Mouse (Mus musculus): Measurements from ENCODE around the gene Cxcl5. TPM values are rescaled to one million over a fixed set of nuclear protein-coding genes. Genes with fewer than 3 reads are reported as not detected.

Cxcl5 gene
- polyA plus RNA-seq, 1 experiment, result not detected

DNA sequence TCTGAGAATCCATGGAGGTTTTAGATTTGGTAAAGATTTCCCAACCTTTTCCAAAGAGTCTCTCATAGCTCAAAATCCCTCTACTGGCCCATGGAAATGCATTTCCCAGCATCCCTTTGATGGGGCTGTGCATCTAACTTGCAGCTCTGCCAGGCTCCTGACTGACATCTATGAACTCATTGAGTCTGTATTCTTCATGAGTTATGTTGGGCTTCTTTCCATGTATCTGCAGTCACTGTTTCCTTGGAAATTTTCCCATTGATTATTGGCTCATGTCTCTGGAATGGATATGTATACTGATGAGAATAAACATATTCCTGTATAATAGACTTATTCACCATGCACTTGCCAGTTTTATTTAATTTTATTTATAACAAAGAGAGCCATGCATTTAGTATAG lies 46.9 kb downstream of the Cxcl5 start:
- Histone ChIP-seq H3K4me3 (ENCODE audit: insufficient read depth, low read depth, low read length) (no peak overlapping the region), H3K27ac (replicated peaks; ENCODE audit: low read depth, low read length) (no peak overlapping the region), H3K4me1 (ENCODE audit: control insufficient read depth, insufficient read depth, insufficient read length, low read length) (no peaks in the 10 kb centered on the region; the same call in 1 of the 2 replicates)

DNA sequence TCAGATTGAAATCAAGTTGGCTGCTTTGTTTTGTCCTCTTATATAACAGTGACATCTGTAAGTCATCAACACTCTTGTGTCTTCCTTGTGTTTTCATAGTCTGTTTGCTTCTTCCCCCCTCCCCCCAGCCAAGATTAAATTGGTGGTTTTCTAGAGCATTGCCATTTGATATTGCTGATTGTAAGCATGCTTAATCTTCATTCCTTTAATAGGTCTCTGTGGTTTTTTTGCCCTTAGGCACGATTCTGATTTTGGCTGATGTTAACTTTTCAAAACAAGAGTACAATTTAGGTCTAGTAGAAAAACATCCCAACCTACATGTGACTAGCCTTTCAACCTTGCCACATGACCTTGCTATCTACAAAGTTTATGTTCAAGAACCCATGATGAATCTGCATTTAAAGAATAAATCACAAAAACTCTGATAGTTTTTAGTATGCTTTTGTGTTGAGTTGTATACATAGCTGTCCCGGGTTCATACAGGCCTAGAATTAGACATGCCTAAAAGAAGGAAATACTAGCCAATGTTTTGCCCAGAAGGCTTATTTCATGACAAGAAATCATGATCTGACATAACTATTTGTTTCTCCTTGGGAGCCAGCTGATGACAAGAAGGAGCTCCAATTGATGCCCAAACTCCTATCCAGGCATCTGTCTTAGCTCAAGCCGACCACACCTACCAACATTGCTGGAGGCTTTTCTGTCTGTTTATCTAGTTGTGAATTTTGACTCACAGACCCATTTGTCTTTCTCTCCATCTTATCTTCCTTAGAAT lies 48.2 kb downstream of the Cxcl5 start:
- Histone ChIP-seq H3K4me3 (ENCODE audit: insufficient read depth, low read depth, low read length) (no peak overlapping the region), H3K27ac (replicated peaks; ENCODE audit: low read depth, low read length) (no peak overlapping the region), H3K4me1 (ENCODE audit: control insufficient read depth, insufficient read depth, insufficient read length, low read length) (no peaks in the 10 kb centered on the region; the same call in 1 of the 2 replicates)

Other genes with a start within 250 kb of the Cxcl5 start
- gene Afm, start 240.4 kb upstream of the Cxcl5 start, polyA plus RNA-seq (2012; ENCODE audit: insufficient read depth, insufficient read length, missing spikeins), result not detected in 2 replicates
- gene 5830473C10Rik, start 198.3 kb upstream of the Cxcl5 start, polyA plus RNA-seq (2012; ENCODE audit: insufficient read depth, insufficient read length, missing spikeins), result not detected in 2 replicates
- gene Rassf6, start 118.7 kb upstream of the Cxcl5 start, polyA plus RNA-seq (2012; ENCODE audit: insufficient read depth, insufficient read length, missing spikeins), result 14.0 and 17.0 TPM in 2 replicates
- 1.6 and 7.1 TPM in 2 replicates for gene Ppbp, start 9.2 kb downstream of the Cxcl5 start, polyA plus RNA-seq (2012; ENCODE audit: insufficient read depth, insufficient read length, missing spikeins)
- gene Pf4, start 13.1 kb downstream of the Cxcl5 start, polyA plus RNA-seq (2012; ENCODE audit: insufficient read depth, insufficient read length, missing spikeins), result 45.4 and 76.2 TPM in 2 replicates
- gene Cxcl3, start 26.7 kb downstream of the Cxcl5 start, polyA plus RNA-seq (2012; ENCODE audit: insufficient read depth, insufficient read length, missing spikeins), result not detected in 2 replicates
- not detected in 2 replicates for gene Cxcl15, start 35.2 kb downstream of the Cxcl5 start, polyA plus RNA-seq (2012; ENCODE audit: insufficient read depth, insufficient read length, missing spikeins)
- gene Cxcl1, start 131.9 kb downstream of the Cxcl5 start, polyA plus RNA-seq (2012; ENCODE audit: insufficient read depth, insufficient read length, missing spikeins), result 5.5 TPM in 1 of 2 replicates, not detected in the other
- 6.6 TPM in 1 of 2 replicates, not detected in the other for gene Cxcl2, start 144.5 kb downstream of the Cxcl5 start, polyA plus RNA-seq (2012; ENCODE audit: insufficient read depth, insufficient read length, missing spikeins)
- 27.9 and 48.7 TPM in 2 replicates for gene Mthfd2l, start 171.8 kb downstream of the Cxcl5 start, polyA plus RNA-seq (2012; ENCODE audit: insufficient read depth, insufficient read length, missing spikeins)